Mouse (Mus musculus): ENCODE results near the gene Erc2. TPM values are rescaled to one million over a fixed set of nuclear protein-coding genes. Genes with fewer than 3 reads are reported as not detected.

The Erc2 gene
- total RNA-seq, 2 experiments from 2014 or later: 0.52 to 0.66 TPM

GRCm38 (mm10) chr14:28410789-28411225, 788.6 kb downstream of the Erc2 start:
- intact Hi-C loops (cut with DNase I): no loop called here
- DNase-seq: no peak

- no peak for DNase-seq
- intact Hi-C loops (cut with DNase I): no loop called here
These were observed 790.2 kb downstream of the Erc2 start for GRCm38 (mm10) chr14:28412252-28412995.

GRCm38 (mm10) chr14:28413516-28413915, 791.3 kb downstream of the Erc2 start:
- intact Hi-C loops (cut with DNase I): no loop called here
- DNase-seq: no peak

GRCm38 (mm10) chr14:28417019-28417418, 794.8 kb downstream of the Erc2 start:
- intact Hi-C loops (cut with DNase I): no loop called here

GRCm38 (mm10) chr14:28418497-28418896, 796.3 kb downstream of the Erc2 start:
- DNase-seq: no peak

More at GRCm38 (mm10) chr14:28417019-28417418, 794.8 kb downstream of the Erc2 start:
- no peak for DNase-seq

GRCm38 (mm10) chr14:28419188-28419587, 797.0 kb downstream of the Erc2 start:
- intact Hi-C loops (cut with DNase I): no loop called here
- DNase-seq: no peak

More at GRCm38 (mm10) chr14:28418497-28418896, 796.3 kb downstream of the Erc2 start:
- intact Hi-C loops (cut with DNase I): no loop called here

GRCm38 (mm10) chr14:28420596-28420995, 798.4 kb downstream of the Erc2 start:
- intact Hi-C loops (cut with DNase I): no loop called here
- DNase-seq: no peak

GRCm38 (mm10) chr14:28426610-28427009, 804.4 kb downstream of the Erc2 start:
- intact Hi-C loops (cut with DNase I): no loop called here
- DNase-seq: no peak

GRCm38 (mm10) chr14:28431703-28432309, 809.6 kb downstream of the Erc2 start:
- DNase-seq: no peak
- intact Hi-C loops (cut with DNase I): no loop called here

GRCm38 (mm10) chr14:28434996-28435395, 812.8 kb downstream of the Erc2 start:
- no peak for DNase-seq
- intact Hi-C loops (cut with DNase I): no loop called here

- intact Hi-C loops (cut with DNase I): no loop called here
- DNase-seq: no peak
These were observed 816.9 kb downstream of the Erc2 start for GRCm38 (mm10) chr14:28439171-28439570.

GRCm38 (mm10) chr14:28441240-28441967, 819.2 kb downstream of the Erc2 start:
- no peak for DNase-seq
- intact Hi-C loops (cut with DNase I): no loop called here

GRCm38 (mm10) chr14:28443254-28443944, 821.2 kb downstream of the Erc2 start:
- intact Hi-C loops (cut with DNase I): no loop called here
- DNase-seq: no peak

GRCm38 (mm10) chr14:28445737-28446136, 823.5 kb downstream of the Erc2 start:
- DNase-seq: no peak
- intact Hi-C loops (cut with DNase I): no loop called here

GRCm38 (mm10) chr14:28451771-28452170, 829.5 kb downstream of the Erc2 start:
- DNase-seq: no peak
- intact Hi-C loops (cut with DNase I): no loop called here

GRCm38 (mm10) chr14:28456372-28457076, 834.3 kb downstream of the Erc2 start:
- DNase-seq: no peak
- intact Hi-C loops (cut with DNase I): no loop called here

GRCm38 (mm10) chr14:28457428-28457827, 835.2 kb downstream of the Erc2 start:
- no peak for DNase-seq
- intact Hi-C loops (cut with DNase I): no loop called here

GRCm38 (mm10) chr14:28467956-28468355, 845.7 kb downstream of the Erc2 start:
- intact Hi-C loops (cut with DNase I): no loop called here
- no peak for DNase-seq

- no peak for DNase-seq
- intact Hi-C loops (cut with DNase I): no loop called here
These were observed 847.5 kb downstream of the Erc2 start for GRCm38 (mm10) chr14:28469696-28470095.

- intact Hi-C loops (cut with DNase I): no loop called here
- no peak for DNase-seq
These were observed 848.0 kb downstream of the Erc2 start for GRCm38 (mm10) chr14:28470212-28470611.

All from gastrocnemius, postnatal 36 days (tissue).